Mouse (Mus musculus) R1 (cell line): ENCODE measurements around the gene Nrcam.

Source experiments
- DNase-seq: peaks from one replicate; pipeline ENCODE4 v3.0.0-alpha.2; 2018; ENCODE audit warnings: low read depth, low spot score

Nrcam gene

GRCm38 (mm10) chr12:44617001-44617421 is 288.3 kb downstream of the Nrcam start:
- no peak for DNase-seq

- no peak for DNase-seq
These were observed 288.8 kb downstream of the Nrcam start for GRCm38 (mm10) chr12:44617488-44617887.

- no peak for DNase-seq
These were observed 310.7 kb downstream of the Nrcam start for GRCm38 (mm10) chr12:44639341-44639921.

- peak; percentile 91 for DNase-seq
These were observed 311.9 kb downstream of the Nrcam start for GRCm38 (mm10) chr12:44640579-44640978.
